Mouse (Mus musculus) ES-Bruce4 (cell line): ENCODE results near the gene Mrpl12. TPM values are rescaled to one million over a fixed set of nuclear protein-coding genes. Genes with fewer than 3 reads are reported as not detected.

Source experiments
- H3K27ac ChIP-seq: 2 replicates; pipeline ENCODE4 v1.5.1; 2012; ENCODE audit warnings: low read length, inconsistent platforms; ENCODE audit not compliant: insufficient read depth
- H3K27me3 ChIP-seq: 2 replicates; pipeline ENCODE4 v1.6.1; 2012; ENCODE audit warnings: mild to moderate bottlenecking, low read length, inconsistent platforms; ENCODE audit not compliant: control insufficient read depth, poor library complexity, insufficient read depth, severe bottlenecking
- H3K36me3 ChIP-seq: 2 replicates; pipeline ENCODE4 v1.6.1; 2012; ENCODE audit warnings: inconsistent platforms, mild to moderate bottlenecking, low read length, moderate library complexity; ENCODE audit not compliant: control insufficient read depth, poor library complexity, insufficient read depth, severe bottlenecking
- H3K4me1 ChIP-seq: one replicate; pipeline ENCODE4 v1.8.1; 2011; ENCODE audit warnings: low read length; ENCODE audit not compliant: control insufficient read depth, insufficient read depth
- H3K4me3 ChIP-seq: 2 replicates; pipeline ENCODE4 v1.5.1; 2011; ENCODE audit warnings: low read depth, mild to moderate bottlenecking, low read length
- H3K9ac ChIP-seq: 2 replicates; pipeline ENCODE4 v1.6.1; 2012; ENCODE audit warnings: low read depth, mild to moderate bottlenecking, inconsistent platforms; ENCODE audit not compliant: poor library complexity, severe bottlenecking
- H3K9me3 ChIP-seq: replicated peaks from 2 replicates; pipeline ENCODE4 v1.6.1; 2012; ENCODE audit warnings: mild to moderate bottlenecking, low read length, inconsistent platforms; ENCODE audit not compliant: control insufficient read depth, poor library complexity, insufficient read depth, severe bottlenecking
- CTCF ChIP-seq: IDR thresholded peaks from one replicate; pipeline ENCODE4 v1.8.1; 2011; ENCODE audit warnings: low read depth, low read length
- EP300 ChIP-seq: IDR thresholded peaks from 2 replicates; pipeline ENCODE4 v1.6.1; 2011; ENCODE audit warnings: low read depth, low read length; ENCODE audit not compliant: insufficient read depth
- POLR2A ChIP-seq: IDR thresholded peaks from one replicate; pipeline ENCODE4 v1.8.1; 2011; ENCODE audit warnings: low read length; ENCODE audit not compliant: insufficient read depth
- polyA plus RNA-seq: library from polyadenylated mRNA; stranded (reverse); fragments of >200 nt; gene quantifications from 2 replicates; pipeline ENCODE4 v1.2.4, GENCODE M21; 2011; ENCODE audit warnings: low read depth; ENCODE audit not compliant: missing spikeins, insufficient read depth, insufficient read length

The Mrpl12 gene
- polyA plus RNA-seq, 1 experiment, result 83.6 TPM

DNA sequence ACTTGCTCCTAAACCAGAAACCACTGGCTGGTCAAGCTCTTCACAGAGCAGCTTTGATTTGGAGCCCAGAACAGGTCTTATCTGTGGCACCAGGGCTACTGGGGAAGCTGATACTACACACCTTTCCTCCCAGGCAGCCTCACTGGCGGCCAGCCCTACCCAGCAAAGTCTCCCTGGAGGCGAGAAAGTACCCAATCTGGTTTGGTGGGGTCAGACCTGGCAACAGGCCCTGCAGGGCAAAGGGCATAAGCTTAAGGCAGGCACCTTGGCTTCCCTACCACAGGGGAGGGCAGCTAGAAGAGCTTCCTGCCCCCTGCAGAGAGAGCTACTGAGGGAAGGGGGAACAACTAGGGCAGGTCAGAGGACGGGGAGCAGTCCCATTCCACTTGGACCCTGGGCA is 15.9 kb downstream of the Mrpl12 start:
- H3K27me3 ChIP-seq, result no peaks in the 10 kb centered on the region
- TF ChIP-seq POLR2A, result no peak
- no peak for TF ChIP-seq EP300
- TF ChIP-seq CTCF, result no peak
- no peak overlapping the region for H3K4me3 ChIP-seq
- no peak overlapping the region for H3K9ac ChIP-seq
- no peaks in the 10 kb centered on the region for H3K4me1 ChIP-seq
- H3K27ac ChIP-seq, result no peak overlapping the region
- H3K9me3 ChIP-seq, result no peaks in the 10 kb centered on the region
- H3K36me3 ChIP-seq, result 0 out of 2 replicates have a peak, but pooled peaks cover 7% of the 10 kb centered on the region

- Histone ChIP-seq H3K4me3 (no peak overlapping the region), H3K9me3 (no peaks in the 10 kb centered on the region), H3K27me3 (no peaks in the 10 kb centered on the region), H3K27ac (no peak overlapping the region), H3K4me1 (no peaks in the 10 kb centered on the region), H3K9ac (no peak overlapping the region), H3K36me3 (0 out of 2 replicates have a peak, but pooled peaks cover 3% of the 10 kb centered on the region)
- TF ChIP-seq CTCF, result no peak
- TF ChIP-seq POLR2A, result no peak
- TF ChIP-seq EP300, result no peak
These were observed 16.6 kb downstream of the Mrpl12 start for GRCm38 (mm10) chr11:120501018-120501417.

- Histone ChIP-seq H3K4me1 (no peaks in the 10 kb centered on the region), H3K27ac (no peak overlapping the region), H3K27me3 (no peaks in the 10 kb centered on the region), H3K36me3 (0 out of 2 replicates have a peak, but pooled peaks cover 3% of the 10 kb centered on the region), H3K9ac (no peak overlapping the region), H3K4me3 (no peak overlapping the region), H3K9me3 (no peaks in the 10 kb centered on the region)
- TF ChIP-seq POLR2A (no peak), CTCF (no peak), EP300 (no peak)
These were observed 17.3 kb downstream of the Mrpl12 start for GRCm38 (mm10) chr11:120501701-120502100.

GRCm38 (mm10) chr11:120505661-120506060 is 21.2 kb downstream of the Mrpl12 start:
- H3K9ac ChIP-seq, result no peak overlapping the region
- no peak overlapping the region for H3K27ac ChIP-seq
- no peak overlapping the region for H3K4me3 ChIP-seq
- no peak for TF ChIP-seq POLR2A
- TF ChIP-seq EP300, result no peak
- TF ChIP-seq CTCF, result no peak
- H3K36me3 ChIP-seq, result no peaks in the 10 kb centered on the region
- H3K27me3 ChIP-seq, result no peaks in the 10 kb centered on the region
- H3K4me1 ChIP-seq, result no peaks in the 10 kb centered on the region
- no peaks in the 10 kb centered on the region for H3K9me3 ChIP-seq

- H3K27ac ChIP-seq, result no peak overlapping the region
- no peaks in the 10 kb centered on the region for H3K9me3 ChIP-seq
- no peak overlapping the region for H3K4me3 ChIP-seq
- no peaks in the 10 kb centered on the region for H3K4me1 ChIP-seq
- H3K9ac ChIP-seq, result no peak overlapping the region
- no peaks in the 10 kb centered on the region for H3K27me3 ChIP-seq
- TF ChIP-seq CTCF (peak; percentile 34), EP300 (no peak), POLR2A (no peak)
- H3K36me3 ChIP-seq, result no peaks in the 10 kb centered on the region
These were observed 22.5 kb downstream of the Mrpl12 start for GRCm38 (mm10) chr11:120506899-120507298.

- H3K4me3 ChIP-seq, result no peak overlapping the region
- H3K36me3 ChIP-seq, result no peaks in the 10 kb centered on the region
- H3K27me3 ChIP-seq, result no peaks in the 10 kb centered on the region
- H3K4me1 ChIP-seq, result no peaks in the 10 kb centered on the region
- H3K27ac ChIP-seq, result no peak overlapping the region
- no peaks in the 10 kb centered on the region for H3K9me3 ChIP-seq
- no peak overlapping the region for H3K9ac ChIP-seq
- no peak for TF ChIP-seq CTCF
- TF ChIP-seq POLR2A, result no peak
- no peak for TF ChIP-seq EP300
These were observed 23.3 kb downstream of the Mrpl12 start for GRCm38 (mm10) chr11:120507611-120508289.
